Mouse (Mus musculus): Measurements from ENCODE around the gene Qpctl. TPM values are rescaled to one million over a fixed set of nuclear protein-coding genes. Genes with fewer than 3 reads are reported as not detected.

The Qpctl gene
- total and polyA plus RNA-seq, 3 experiments: 14.0 to 26.3 (median 21.2) TPM

DNA sequence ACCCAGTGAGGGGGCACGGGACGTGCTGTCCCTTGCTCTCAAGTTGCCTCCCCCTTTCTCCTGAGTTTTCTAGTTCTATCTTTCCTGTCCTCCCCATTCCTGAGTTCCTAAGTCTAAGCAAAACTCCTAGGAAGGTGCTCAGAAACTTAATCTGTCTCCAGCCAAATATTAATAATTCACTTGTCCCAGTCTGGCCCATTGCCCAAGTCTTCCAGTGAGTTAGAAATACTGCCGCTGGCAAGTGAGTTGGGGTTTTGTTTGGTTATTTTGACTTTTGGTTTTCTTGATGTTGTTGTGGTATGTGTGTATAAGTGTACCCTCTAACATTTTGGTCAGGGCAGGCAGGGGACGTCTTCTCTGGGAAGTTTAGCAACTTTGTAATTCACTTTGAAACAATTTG is 27.4 kb downstream of the Qpctl start:
- no peak for DNase-seq

DNA sequence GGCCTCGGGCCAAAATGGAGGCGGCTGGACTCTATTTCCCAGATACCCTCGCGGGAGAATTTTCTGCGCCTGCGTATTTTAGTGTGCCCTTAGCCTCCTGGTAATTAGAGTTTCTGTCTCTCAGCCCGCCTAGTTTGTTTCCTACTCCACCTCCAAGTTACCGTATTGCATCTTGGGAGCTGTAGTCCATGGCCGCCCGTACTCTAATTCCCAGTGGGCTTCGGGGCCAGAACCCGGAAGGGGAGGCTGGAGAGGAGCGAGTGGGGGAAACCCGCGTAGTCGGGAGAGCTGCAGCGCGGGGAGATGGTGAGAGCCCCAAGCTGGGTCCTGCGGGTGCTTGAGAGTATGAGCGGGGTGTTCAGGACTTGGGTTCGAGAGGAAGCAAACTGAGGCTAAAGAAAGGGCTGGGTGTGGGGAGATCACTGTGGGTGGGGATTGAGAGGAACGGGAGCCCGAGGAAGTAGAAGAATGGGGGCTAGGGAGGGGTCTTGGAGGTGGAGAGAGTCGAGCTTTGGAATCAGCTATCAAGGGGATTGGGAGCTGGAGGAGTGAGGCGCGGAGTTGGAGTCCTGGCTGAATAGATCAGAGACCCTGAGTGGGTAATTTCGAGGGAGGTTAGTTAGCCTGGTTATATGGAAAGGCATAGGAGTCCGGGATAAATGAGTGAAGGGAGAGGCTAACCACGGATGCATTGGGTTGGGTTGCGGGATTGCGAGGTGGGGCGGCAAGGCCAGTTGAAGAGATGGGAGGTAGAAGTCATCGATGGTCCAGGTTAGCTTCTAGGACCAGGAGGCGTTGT is 29.3 kb downstream of the Qpctl start, which contains the start of gene Fbxo46:
TSS of gene Fbxo46 (plus strand) at position 229 of the 799 bp plus-strand sequence.
- DNase-seq: peak; percentile 95

DNA sequence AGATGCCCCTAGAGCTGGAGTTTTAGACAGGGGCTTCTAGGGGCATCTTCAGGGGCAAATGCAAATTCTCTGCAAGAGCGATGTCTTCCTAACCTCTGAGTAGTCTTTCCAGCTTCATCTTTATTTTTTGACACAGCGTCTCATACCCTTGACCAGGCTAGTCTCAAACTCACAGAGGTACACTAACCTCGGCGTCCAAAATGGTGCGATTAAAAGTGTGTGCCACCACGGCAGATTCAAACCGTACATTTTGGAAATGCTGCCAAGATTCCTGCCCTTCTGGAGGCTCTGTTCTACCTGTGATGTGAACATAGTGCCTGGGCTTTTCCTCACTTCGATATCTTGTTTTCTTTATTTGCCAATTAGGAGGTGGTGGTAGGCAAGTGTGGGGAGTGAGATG is 30.0 kb downstream of the Qpctl start:
- DNase-seq: no peak

DNA sequence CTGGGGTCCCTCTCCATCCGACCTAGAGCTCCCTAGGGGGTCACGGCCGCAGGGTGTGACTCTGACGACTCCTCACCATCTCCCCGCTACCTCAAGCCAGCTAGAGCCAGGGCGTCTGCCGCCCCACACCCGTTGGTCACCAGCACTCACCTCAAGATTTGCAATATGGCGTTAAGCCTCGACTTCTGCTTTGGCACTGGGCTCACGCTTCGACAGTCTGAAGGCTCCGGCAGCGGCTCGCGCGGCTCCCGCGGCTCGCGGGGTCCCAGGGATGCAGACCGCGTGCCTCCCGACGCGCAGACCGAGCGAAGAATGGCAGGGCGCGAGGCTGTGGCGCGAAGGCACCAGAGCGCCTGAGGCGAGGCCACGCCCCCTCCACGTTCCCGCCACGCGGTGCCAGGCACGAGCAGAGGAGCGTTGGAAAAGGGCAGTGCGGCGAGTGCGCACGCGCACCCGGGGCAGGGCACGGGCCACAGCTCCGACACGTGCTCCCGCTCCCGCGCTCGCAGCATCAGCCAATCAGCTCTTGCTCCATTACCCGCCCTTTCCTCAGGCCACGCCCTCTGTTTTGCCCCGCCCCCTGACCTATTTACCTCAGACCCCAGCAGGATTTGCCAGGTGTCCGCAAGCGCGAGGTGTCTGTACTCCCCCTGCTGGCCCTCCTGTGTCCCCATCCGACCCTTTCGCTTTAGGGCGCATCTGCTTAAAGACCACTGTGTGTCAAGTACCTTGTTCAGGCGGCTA is 30.9 kb downstream of the Qpctl start, which contains the start of gene Gm4969:
TSS of gene Gm4969 (minus strand) at position 341 of the 744 bp plus-strand sequence.
- peak; percentile 68 for DNase-seq

DNA sequence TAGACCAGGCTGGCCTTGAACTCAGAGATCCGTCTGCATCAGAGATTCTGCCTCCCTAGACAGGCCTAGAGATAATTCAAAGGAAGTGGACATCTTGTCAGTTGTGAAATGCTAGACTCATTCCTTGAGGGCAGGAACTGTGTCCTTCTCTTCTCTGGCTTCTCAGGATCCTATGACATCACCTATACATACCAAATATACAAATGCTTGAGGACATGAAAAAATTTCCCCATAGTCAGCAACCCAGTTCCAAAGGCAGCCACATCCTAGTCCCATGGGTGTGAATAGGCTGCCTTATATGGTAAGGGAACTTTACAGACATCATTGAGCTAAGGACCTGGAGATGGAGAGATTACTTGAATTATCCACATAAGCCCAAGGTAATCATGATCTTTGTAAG is 39.5 kb downstream of the Qpctl start:
- DNase-seq: no peak

DNA sequence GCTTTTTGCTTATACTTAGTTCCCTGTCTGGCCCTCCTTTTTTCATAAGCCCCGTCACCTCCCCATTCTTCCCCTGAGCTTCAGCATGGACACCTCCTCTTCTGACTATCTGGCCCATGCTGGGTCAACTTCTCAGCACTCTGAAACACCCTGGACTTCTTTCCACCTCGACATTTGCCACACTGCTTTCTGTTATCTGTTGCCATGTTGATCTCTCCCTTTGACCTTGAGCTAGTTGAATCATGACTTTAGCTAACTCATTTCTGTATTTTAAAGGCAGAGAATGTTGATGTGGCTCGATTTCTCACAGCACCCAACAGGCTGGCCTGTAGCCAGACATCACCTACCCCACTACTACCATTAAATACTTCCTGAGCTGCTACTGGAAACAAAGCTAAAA is 41.7 kb downstream of the Qpctl start:
- DNase-seq: peak; percentile 55

DNA sequence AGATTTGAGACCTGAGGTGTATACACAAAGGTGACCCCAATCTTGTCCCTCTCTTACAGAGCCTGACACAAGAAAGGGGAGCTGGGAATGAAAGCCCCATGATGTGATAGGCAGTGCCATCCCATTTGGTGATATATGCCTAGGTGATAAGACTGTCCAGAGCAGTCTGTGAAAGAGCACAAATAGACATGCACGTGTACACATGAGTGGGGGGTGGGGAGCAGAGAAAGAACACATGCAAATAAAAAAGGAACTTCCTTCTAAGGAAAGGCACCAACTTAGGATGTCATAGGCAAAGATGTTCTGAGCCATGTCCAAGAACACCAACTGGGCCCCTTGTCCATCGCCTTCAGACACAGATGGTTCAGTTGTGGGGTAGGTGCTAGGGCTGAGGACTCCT is 44.6 kb downstream of the Qpctl start:
- DNase-seq: no peak

DNA sequence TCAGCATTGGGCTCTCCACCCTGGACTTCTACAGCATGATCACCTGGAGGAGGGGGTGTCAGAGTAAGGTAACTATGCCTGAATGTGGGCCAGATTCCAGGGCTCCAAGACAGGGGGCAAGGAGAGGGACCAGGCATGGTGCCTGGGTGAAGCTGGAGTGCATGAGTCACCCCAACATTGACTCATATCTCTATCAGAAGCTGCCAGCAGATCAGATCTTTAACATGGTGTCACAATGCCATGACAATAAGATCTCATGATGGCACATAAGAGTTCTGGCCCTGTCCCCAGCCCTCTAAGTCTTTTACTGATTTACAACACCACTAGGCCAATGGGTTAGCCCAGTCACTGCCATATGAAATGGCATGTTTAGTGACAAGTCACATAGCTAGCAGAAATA is 45.4 kb downstream of the Qpctl start:
- DNase-seq: peak; percentile 56

DNA sequence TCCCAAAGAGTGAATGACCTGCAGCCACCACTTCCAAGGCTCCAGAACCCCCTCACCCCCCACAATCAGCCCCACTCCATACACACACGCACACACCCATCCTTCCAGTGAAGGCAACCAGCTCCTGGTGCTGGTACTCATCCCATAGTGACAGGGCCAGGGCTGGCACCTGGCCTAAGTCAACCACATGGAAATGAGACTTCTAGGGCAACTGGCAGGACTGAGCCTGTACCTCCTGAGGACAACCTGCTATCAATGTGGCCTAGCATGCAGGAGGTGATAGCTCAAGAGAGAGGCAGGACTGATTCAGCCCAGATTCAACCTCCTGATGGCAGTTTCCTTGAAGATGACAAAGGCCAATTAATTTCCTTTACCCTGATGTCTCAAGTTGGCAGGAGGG is 48.8 kb downstream of the Qpctl start:
- no peak for DNase-seq

DNA sequence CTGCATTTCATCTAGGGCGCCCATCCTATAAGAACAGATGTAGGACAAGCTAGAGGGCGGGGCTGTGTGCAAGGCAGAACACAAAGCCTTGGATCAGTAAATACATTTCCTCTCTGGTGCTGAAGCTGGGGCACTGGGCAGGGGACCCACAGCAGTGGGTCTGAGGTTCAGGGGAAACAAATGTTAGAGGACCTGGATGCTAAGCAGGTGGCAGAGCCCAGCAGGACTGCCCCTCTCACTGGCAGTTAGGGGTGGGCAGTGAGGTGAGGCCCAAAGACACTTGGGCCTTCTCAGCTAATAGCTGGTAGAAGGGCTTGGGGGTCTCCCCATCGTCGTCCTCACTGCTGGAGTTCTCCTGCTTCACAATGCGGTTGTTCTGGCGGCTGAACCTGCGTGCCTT is 50.3 kb downstream of the Qpctl start:
- DNase-seq: no peak

DNA sequence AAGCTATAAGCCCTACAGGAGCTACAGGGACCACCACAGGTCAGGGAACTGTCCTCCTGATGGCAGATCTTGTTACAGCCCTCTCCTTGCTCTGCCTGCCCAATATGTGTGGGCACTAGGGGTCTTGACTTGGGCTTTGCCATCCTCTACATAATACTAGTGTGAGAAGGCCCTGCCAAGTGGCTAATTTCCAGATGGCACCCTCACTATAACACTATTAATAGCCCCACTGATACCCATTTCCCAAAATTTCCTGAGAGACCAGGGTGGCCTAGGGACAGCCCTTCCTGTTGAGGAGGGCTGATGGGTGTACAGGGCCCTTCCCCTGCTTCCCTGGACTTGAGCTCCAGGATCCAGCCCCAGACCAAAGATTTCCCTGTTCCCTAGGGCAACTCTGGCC is 51.2 kb downstream of the Qpctl start:
- DNase-seq: no peak

DNA sequence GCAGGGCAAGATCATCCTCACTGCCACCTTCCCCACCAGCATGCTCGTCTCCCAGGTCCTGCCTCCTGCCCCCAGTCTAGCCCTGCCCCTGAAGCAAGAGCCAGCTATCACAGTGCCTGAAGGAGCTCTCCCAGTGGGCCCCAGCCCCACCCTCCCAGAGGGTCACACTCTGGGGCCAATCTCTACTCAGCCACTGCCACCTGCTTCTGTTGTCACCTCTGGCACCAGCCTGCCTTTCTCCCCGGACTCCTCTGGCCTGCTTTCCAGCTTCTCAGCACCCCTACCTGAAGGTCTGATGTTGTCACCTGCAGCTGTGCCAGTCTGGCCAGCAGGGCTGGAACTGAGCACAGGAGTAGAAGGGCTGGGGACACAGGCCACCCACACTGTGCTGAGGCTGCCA is 51.9 kb downstream of the Qpctl start:
- no peak for DNase-seq

DNA sequence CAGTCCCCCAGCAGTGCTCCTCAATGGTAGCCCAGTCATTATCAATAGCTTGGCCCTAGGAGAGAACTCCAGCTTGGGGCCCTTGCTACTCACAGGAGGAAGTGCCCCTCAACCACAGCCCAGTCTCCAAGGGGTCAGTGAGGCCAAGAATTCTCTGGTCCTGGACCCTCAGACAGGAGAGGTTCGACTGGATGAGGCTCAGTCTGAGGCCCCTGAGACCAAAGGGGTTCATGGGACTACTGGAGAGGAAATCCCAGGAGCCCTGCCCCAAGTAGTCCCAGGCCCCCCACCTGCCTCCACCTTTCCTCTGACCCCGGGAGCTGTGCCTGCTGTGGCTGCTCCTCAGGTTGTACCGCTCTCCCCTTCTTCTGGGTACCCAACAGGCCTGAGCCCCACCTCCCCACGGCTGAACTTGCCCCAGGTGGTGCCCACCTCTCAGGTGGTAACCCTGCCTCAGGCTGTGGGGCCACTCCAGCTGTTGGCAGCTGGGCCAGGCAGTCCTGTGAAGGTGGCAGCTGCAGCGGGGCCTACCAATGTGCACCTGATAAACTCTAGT is 52.6 kb downstream of the Qpctl start:
- peak; percentile 17 for DNase-seq

DNA sequence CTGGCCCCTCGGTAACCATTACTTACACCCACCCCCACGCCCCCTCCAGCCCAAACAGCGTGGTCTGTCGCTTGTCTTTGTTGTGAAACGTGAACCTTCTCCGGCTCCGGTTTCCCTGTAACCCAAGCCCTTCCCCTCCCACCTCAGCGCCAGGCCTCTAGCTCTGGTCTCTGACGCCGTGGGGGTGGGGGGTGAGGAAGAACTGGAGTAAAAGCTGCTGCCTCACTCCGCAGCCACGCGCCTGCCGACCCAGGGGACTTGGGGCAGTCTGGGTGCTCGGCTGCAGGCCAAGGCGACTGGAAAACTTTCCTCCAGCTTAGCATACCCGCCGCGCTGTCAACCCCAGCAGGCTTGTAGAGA is 53.4 kb downstream of the Qpctl start:
- peak; percentile 84 for DNase-seq

DNA sequence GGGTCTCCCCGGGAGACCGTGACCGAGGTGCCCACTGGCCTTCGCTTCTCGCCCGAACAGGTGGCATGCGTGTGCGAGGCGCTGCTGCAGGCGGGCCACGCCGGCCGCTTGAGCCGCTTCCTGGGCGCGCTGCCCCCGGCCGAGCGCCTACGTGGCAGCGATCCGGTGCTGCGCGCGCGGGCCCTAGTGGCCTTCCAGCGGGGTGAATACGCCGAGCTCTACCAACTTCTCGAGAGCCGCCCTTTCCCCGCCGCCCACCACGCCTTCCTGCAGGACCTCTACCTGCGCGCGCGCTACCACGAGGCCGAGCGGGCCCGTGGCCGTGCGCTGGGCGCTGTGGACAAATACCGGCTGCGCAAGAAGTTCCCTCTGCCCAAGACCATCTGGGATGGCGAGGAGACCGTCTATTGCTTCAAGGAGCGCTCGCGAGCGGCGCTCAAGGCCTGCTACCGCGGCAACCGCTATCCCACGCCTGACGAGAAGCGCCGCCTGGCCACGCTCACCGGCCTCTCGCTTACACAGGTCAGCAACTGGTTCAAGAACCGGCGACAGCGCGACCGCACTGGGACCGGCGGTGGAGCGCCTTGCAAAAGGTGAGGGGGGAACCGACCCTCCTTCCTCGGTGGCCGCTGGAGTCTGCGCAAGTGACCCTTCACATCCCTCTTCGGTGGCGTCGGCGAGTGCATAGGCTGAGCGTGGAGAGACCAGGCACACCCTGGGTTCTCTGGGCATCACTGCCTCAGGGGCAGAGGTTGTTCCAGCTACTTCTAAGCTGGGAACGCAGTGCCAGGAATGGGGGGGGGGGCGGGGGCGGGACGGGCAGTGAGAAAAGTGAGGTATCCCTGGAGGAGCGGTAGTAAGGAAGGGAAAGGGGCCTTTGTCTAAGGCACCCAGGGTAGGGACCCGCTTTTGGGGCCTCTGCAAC is 54.0 kb downstream of the Qpctl start:
- DNase-seq: peak; percentile 83

DNA sequence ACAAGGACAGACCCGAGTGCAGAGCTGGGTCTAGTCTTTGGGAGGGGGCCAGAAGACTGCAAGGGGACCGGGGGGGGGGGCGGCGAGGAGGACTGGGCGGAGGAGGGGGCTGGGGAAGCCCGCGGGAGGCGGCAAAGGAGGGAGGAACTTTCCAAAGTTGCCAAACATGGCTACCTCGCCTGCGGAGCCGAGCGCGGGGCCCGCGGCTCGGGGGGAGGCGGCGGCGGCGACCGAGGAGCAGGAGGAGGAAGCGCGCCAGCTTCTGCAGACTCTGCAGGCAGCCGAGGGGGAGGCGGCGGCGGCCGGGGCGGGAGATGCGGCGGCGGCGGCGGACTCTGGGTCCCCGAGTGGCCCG is 54.6 kb downstream of the Qpctl start, which contains the start of gene Six5:
TSS of gene Six5 (plus strand) at position 124 of the 355 bp plus-strand sequence.
- DNase-seq: peak; percentile 78

DNA sequence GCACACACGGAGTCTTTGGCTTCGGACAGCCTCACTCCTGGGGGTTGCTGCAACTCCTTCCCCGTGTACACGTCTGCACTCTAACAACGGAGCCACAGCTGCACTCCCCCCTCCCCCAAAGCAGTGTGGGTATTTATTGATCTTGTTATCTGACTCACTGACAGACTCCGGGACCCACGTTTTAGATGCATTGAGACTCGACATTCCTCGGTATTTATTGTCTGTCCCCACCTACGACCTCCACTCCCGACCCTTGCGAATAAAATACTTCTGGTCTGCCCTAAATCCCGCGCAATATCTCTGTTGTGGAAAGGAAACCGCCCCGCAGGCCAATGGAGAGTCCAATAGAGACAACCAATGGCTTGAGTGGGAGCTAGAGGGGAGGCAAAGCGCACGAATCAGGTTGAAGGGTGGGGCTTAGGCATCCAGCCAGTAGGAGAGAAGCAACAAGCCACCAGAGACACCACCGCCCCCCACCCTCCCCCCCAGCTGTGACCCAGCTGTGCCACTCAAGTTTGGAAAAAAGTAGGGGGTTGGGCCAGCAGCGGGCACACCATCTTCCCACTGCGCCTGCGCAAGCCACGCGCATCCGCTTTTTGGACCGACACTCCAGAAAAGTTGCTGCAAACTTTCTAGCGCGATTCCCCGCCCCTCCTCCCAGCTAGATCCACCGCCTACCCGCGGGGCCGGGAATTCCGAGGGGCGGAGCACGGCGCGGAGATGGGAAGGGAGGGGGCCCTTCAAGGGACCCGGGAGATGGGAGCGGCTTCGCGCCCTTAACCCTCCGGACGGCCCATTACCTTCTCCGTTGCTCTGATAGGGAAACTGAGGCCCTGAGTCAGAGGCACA is 55.3 kb downstream of the Qpctl start:
- DNase-seq: peak; percentile 99

DNA sequence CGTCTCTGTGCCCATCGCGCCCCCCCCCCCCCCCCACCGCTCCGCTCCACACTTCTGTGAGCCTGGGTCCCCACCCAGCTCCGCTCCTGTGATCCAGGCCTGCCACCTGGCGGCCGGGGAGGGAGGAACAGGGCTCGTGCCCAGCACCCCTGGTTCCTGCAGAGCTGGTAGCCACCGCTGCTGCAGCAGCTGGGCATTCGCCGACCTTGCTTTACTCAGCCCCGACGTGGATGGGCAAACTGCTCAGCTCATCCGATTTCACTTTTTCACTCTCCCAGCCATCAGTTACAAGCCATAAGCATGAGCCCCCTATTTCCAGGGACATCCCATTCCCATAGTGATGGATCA is 55.9 kb downstream of the Qpctl start:
- peak; percentile 94 for DNase-seq

DNA sequence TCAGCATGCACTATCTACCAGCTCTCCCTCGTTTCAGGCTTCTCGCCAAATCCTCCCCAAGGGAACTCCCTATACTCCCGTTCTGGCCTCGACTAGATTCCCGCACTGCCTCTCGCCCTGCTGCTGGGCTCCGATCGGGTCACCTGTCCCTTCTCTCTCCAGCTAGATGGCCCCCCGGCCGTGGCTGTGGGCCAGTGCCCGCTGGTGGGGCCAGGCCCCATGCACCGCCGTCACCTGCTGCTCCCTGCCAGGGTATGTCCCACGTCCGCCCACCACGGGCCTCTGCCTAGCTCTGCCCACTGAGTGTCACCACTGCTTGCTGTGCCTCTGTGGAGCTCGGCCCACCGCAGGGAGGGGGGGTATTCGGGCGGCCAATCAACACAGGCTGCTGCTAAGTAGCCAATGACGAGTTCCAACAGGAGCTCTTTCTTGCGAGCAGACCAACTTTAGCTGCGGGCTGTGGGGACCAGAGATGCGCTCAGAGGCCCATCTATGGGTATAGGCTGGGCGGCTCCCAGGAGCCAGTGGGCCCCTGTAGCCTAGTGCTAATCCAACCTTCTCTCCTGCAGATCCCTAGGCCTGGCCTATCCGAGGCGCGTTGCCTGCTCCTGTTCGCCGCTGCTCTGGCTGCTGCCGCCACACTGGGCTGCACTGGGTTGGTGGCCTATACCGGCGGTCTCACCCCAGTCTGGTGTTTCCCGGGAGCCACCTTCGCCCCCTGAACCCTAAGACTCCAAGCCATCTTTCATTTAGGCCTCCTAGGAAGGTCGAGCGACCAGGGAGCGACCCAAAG is 56.5 kb downstream of the Qpctl start:
- DNase-seq: peak; percentile 81

DNA sequence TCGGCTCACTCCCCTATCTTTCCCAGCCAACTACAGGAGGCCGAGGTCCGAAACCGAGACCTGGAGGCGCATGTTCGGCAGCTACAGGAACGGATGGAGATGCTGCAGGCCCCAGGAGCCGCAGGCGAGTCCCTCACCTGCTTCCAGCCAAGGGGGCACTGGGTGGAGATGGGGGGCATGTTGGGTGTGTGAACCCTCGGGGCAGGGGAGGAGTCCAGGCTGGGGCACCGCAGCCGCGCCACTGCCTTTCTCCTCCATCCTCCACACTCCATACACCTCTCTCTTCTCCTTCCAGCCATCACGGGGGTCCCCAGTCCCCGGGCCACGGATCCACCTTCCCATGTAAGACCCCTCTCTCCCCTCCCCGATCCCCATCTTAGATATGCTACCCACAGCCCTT is 57.2 kb downstream of the Qpctl start:
- peak; percentile 38 for DNase-seq

Measured in adrenal gland, adult 2 months (tissue).